Mouse (Mus musculus) lung, postnatal 10 days (tissue): ENCODE measurements around the gene Ndfip2.

Source experiments
- DNase-seq: peaks from one replicate; pipeline ENCODE4 v3.0.0; 2021

Gene Ndfip2

DNA sequence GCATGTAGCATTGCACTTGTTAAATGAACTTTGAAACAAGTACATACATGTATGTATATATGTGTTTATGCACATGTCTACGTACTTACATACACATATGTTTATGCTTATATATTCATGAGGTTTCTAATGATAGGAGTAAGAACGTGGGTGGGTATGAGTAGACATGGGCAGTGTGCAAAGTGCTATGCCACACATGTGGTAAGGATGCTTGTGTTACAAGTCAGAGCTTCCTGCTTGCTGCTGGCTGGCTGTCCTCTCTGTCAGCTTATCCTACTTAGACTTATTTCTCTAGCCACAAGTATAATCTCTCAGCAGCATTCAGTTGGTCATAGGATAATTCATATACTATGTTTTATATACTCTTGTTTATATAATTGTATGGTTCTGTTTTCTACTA lies 29.6 kb downstream of the Ndfip2 start:
- DNase-seq: no peak

- no peak for DNase-seq
Observed at GRCm38 (mm10) chr14:105288529-105288928, 30.2 kb downstream of the Ndfip2 start.

DNA sequence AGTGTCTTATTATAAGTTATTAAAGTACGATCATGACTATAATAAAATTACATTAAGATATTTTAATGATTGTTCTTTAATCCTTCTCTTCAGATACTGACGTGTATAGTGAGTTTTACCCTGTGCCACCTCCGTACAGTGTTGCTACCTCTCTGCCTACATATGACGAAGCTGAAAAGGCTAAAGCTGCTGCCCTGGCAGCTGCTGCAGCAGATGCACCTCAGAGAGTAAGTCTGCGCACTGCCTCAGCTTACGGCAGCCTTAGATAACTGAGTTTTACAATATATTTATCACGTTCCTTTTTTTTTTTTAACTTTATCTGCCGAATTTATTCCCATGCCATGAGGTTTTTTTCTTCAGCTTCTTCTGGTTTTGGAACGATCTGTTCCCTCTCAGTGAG lies 33.8 kb downstream of the Ndfip2 start:
- no peak for DNase-seq

DNA sequence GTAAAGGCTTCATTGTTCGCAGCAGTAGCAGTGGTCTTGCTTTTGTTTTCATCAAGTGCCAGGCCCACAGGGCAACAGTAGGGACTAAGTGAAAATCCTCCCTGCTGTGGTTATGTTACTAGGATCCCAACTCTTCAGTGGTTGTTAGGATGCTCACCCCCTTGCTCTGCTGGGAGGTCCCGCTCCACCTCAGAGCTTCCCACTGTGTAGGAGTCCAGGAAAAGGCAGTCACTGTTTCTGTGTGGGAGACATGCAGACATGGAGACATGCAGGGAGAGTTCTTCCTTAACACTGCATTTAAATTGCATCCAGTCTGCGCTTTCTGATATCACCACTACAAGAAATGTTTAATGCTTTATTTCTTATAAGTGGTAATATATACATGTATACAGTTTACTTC lies 35.4 kb downstream of the Ndfip2 start:
- no peak for DNase-seq

DNA sequence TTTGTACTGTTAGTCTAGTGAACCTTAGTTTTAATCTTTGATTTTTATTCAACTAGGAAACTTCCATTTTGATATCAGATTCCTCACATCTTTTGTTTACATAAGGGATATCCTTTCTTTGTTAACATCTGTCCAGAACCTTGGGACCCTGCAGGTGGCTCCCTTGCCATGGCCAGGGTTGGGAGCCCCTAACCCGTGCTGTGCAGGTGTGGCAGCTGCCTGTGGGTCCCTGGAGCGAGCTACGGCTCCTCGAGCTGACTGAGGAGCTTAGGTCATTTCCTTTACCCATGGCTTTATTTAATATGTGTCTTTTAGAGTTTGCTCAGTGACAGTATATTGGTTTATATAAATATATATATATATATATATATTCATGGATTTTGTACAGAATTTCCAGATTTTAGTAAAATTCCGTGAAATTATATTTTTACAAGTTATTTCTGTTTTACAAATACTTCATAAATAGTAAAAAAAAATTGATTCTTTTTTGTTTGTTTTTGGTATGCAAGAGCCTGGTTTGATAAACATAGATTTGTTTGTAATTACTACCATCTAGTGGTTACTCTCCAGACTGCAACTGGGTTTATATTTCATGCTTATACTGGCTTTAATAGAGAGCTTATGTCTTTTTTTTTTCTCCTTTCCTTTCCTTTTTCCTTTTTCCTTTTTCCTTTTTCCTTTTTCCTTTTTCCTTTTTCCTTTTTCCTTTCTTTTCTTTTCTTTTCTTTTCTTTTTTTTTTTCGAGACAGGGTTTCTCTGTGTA lies 37.6 kb downstream of the Ndfip2 start:
- DNase-seq: peak; percentile 57

GRCm38 (mm10) chr14:105299744-105300255 lies 41.4 kb downstream of the Ndfip2 start:
- DNase-seq: no peak

GRCm38 (mm10) chr14:105300551-105300950 lies 42.2 kb downstream of the Ndfip2 start:
- DNase-seq: no peak

DNA sequence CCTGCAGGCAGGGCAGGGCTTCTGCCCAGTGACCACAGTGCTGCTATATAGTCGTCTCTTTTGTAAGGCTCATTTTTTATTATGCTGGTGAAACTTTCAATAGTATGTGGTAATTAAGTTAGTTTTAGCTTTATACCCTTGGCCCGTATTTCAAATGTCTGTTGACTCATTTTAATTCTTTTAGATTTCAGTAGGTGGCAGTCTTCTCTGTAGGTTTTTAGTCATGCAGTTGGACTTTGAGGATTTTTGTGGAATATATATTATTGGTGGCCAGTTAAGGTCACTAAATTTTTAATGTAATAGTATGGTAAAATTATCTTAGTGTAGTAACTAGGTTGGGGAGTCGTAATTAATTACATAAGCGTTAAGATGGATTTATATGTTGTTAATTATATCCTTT lies 44.3 kb downstream of the Ndfip2 start:
- DNase-seq: no peak

DNA sequence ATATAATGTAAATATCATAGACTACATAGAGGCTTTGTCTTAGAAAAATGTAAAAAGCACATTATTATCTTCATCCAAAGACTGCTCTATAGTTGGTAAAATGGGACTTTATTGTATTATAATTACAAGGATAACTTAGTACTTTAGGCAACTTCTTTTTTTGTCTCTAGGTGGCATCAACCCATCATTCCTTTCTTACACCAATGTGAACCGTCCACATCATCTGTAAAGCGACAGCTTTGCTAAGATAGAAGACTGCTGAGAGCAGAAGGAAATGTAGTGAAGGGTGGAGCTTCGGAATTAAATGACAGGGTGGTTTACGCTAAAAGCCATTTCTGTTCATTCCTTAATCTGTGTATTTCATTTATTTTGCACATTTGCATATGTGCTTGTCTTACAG lies 49.3 kb downstream of the Ndfip2 start:
- no peak for DNase-seq

- DNase-seq: no peak
Observed at GRCm38 (mm10) chr14:105312366-105312765, 54.0 kb downstream of the Ndfip2 start.

GRCm38 (mm10) chr14:105312944-105313343 lies 54.6 kb downstream of the Ndfip2 start:
- no peak for DNase-seq

- peak; percentile 52 for DNase-seq
Observed at GRCm38 (mm10) chr14:105313877-105314276, 55.5 kb downstream of the Ndfip2 start.

GRCm38 (mm10) chr14:105321712-105322111 lies 63.3 kb downstream of the Ndfip2 start:
- DNase-seq: no peak

- DNase-seq: no peak
Observed at GRCm38 (mm10) chr14:105322829-105323228, 64.5 kb downstream of the Ndfip2 start.

DNA sequence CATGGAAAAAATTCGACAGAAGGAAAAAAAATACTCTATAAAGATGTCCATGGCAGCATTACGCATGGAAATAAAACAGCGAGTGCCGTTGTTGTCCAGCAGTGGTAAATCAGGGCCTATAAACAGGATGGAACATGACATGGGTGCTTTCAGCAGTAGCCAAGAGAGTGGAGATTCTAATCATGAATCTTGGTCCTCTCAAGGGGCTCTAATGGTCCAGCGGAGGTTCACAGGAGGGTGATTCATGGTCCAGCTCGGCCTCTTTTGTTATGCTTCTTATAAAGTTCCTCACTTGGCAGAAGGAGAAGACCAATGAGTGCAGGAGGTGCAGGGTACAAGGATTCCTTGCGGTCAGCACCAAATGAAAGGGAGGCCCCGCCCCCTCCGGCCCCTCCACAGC lies 65.1 kb downstream of the Ndfip2 start:
- no peak for DNase-seq

DNA sequence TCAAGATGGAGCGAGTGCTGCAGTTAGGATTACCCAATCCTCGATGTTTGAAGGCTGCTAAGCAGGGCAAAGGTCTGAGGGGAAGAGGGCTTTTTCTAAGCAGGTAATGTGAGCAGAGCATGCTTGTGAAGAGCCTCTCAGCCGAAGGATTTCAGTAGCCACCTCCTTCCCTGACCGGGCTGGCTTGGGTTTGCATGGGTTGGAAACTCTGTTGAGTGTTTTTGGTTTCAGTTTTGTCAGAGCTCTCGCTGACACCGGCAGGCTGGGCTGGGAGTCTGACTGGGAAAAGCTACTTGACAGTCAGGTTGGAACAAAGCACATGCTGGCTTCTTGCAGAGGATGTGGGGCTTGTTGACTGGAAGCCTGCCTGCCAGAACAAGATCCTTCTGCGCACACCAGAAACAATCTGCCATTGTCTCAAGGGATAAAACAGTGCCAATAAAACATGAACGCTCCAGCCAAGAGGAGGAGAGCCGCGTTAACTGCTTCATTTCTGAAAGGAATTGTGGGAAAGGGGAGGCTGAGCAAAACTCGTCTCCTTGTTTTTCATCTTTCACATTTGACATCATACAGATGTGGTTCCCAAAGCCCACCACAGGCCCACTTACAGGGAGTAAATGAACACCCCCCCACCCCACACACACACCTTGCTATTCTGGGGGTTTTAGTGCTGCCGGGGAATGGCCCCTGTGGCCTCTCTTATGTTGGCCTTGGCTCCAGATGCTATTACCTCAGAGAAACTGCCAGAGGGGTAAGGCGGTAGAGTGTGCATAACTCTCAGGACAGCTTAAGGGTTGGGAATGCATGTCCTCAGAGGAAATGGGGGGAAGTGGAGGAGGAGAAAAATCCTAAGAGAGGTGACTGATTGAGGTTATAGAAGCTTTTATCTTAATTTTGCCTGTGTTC lies 70.3 kb downstream of the Ndfip2 start:
- DNase-seq: peak; percentile 85

DNA sequence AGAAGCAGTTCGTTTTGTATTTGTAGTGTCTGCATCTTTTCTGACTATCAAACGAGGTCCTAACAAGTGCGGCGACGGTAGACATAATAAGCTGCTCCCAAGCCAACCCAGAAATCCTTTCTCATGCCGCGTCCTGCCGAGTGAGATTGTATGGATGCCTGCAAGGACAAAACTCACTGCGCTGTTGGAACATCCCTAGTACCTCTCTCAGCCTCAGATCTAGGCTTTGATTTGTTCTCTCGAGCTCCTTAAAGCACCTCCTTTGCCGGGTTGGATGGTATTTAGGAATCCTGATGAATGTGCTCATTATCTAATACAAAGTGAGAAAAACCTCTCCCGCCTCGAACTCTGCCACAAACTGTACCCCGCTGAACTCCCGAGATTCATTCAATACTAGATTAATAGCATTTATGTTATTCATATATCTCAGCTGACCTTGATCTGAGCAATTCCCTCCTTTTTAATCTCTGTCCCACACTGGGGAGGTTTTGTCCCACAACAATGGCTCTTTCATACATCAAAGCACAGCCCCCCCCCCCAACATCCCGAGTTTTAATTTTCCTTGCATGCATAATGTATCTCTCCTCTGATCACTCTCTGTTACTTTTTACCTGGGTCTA lies 75.2 kb downstream of the Ndfip2 start:
- DNase-seq: no peak

- no peak for DNase-seq
Observed at GRCm38 (mm10) chr14:105341765-105342164, 83.4 kb downstream of the Ndfip2 start.

DNA sequence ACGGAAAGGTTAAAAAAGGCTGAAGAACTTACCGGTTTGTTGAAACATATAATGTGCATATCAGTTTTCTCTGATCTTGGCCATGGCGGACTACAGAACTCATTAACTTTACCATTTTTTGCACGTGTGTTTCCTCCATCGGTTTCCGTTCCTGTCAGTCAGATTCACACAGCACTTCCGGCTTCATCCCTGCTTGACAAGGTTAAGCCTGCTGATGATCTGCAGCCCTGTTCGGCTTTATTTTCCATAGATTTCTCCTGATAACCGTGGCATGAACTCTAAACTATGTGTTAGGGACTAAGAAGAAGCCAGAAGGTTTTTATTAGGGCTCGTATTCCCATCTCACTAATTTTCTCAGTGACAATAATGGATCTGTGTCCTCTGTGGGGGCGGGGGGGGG lies 95.7 kb downstream of the Ndfip2 start:
- DNase-seq: no peak
